Mouse (Mus musculus): ENCODE results near the gene Adipor2. TPM values are rescaled to one million over a fixed set of nuclear protein-coding genes. Genes with fewer than 3 reads are reported as not detected.
"Not testable (repeated sequence)": the region's sequence is repeated elsewhere in the genome, so short reads cannot be mapped to it uniquely, and the experiment has no call there.

Adipor2 gene
- polyA plus RNA-seq, 1 experiment from 2014 or later = 31.5 TPM

GRCm38 (mm10) chr6:119386421-119386820, 31.1 kb downstream of the Adipor2 start:
- H3K9ac ChIP-seq = no peak overlapping the region
- H3K4me2 ChIP-seq = no peak overlapping the region
- ATAC-seq (ENCODE audit: low FRiP score) = no peak
- no peak overlapping the region for H3K4me3 ChIP-seq (replicated peaks)
- H3K36me3 ChIP-seq (replicated peaks) = peaks cover 3% of the 10 kb centered on the region; the same call in 1 of the 2 replicates
- H3K4me1 ChIP-seq = peaks cover 26% of the 10 kb centered on the region
- no peaks in the 10 kb centered on the region for H3K9me3 ChIP-seq
- WGBS = 89% methylated on average over 4 of the region's 4 CpGs
- H3K27ac ChIP-seq = no peak overlapping the region
- no peaks in the 10 kb centered on the region for H3K27me3 ChIP-seq

GRCm38 (mm10) chr6:119385668-119386067, 31.8 kb downstream of the Adipor2 start:
- H3K36me3 ChIP-seq (replicated peaks) = peaks cover 3% of the 10 kb centered on the region; the same call in 1 of the 2 replicates
- H3K9ac ChIP-seq = no peak overlapping the region
- no peaks in the 10 kb centered on the region for H3K9me3 ChIP-seq
- no peak overlapping the region for H3K4me3 ChIP-seq (replicated peaks)
- H3K27me3 ChIP-seq = no peaks in the 10 kb centered on the region
- H3K4me2 ChIP-seq = no peak overlapping the region
- 97% methylated on average over 1 of the region's 1 CpGs for WGBS
- H3K4me1 ChIP-seq = peaks cover 26% of the 10 kb centered on the region
- no peak overlapping the region for H3K27ac ChIP-seq
- ATAC-seq (ENCODE audit: low FRiP score) = no peak

- no peaks in the 10 kb centered on the region; the same call in 1 of the 2 replicates for H3K4me1 ChIP-seq
- no peaks in the 10 kb centered on the region for H3K9me3 ChIP-seq
- no peak for ATAC-seq (ENCODE audit: low FRiP score)
- no peaks in the 10 kb centered on the region; the same call in 1 of the 2 replicates for H3K36me3 ChIP-seq (replicated peaks)
- no peaks in the 10 kb centered on the region for H3K27me3 ChIP-seq
- H3K9ac ChIP-seq = no peak overlapping the region
- WGBS = 90% methylated on average over 1 of the region's 1 CpGs
- H3K27ac ChIP-seq = no peak overlapping the region
- no peak overlapping the region for H3K4me3 ChIP-seq (replicated peaks)
- no peak overlapping the region for H3K4me2 ChIP-seq
These were observed 38.9 kb downstream of the Adipor2 start for GRCm38 (mm10) chr6:119378631-119379030.

GRCm38 (mm10) chr6:119377613-119378012, 39.9 kb downstream of the Adipor2 start:
- Histone ChIP-seq H3K27me3 (no peaks in the 10 kb centered on the region), H3K4me3 (replicated peaks) (no peak overlapping the region), H3K9ac (no peak overlapping the region), H3K36me3 (replicated peaks) (no peaks in the 10 kb centered on the region; the same call in 1 of the 2 replicates), H3K9me3 (no peaks in the 10 kb centered on the region), H3K4me2 (no peak overlapping the region), H3K4me1 (no peaks in the 10 kb centered on the region; the same call in 1 of the 2 replicates), H3K27ac (no peak overlapping the region)
- 80% methylated on average over 2 of the region's 2 CpGs for WGBS
- no peak for ATAC-seq (ENCODE audit: low FRiP score)

- no peaks in the 10 kb centered on the region; the same call in 1 of the 2 replicates for H3K4me1 ChIP-seq
- no peak overlapping the region for H3K27ac ChIP-seq
- no peaks in the 10 kb centered on the region for H3K27me3 ChIP-seq
- WGBS = 79% methylated on average over 5 of the region's 5 CpGs
- no peak overlapping the region for H3K9ac ChIP-seq
- no peak overlapping the region for H3K4me3 ChIP-seq (replicated peaks)
- H3K4me2 ChIP-seq = no peak overlapping the region
- no peaks in the 10 kb centered on the region for H3K36me3 ChIP-seq (replicated peaks)
- ATAC-seq (ENCODE audit: low FRiP score) = no peak
- H3K9me3 ChIP-seq = no peaks in the 10 kb centered on the region
These were observed 42.5 kb downstream of the Adipor2 start for GRCm38 (mm10) chr6:119375035-119375434.

- Histone ChIP-seq H3K4me2 (no peak overlapping the region), H3K9ac (no peak overlapping the region), H3K9me3 (no peaks in the 10 kb centered on the region), H3K27me3 (no peaks in the 10 kb centered on the region), H3K4me1 (no peaks in the 10 kb centered on the region), H3K27ac (no peak overlapping the region), H3K4me3 (replicated peaks) (no peak overlapping the region), H3K36me3 (replicated peaks) (peaks cover 5% of the 10 kb centered on the region; the same call in 1 of the 2 replicates)
- ATAC-seq (ENCODE audit: low FRiP score) = no peak
These were observed 44.4 kb downstream of the Adipor2 start for GRCm38 (mm10) chr6:119373000-119373705.

GRCm38 (mm10) chr6:119372237-119372636, 45.3 kb downstream of the Adipor2 start:
- no peak for ATAC-seq (ENCODE audit: low FRiP score)
- Histone ChIP-seq H3K27ac (no peak overlapping the region), H3K9me3 (no peaks in the 10 kb centered on the region), H3K27me3 (no peaks in the 10 kb centered on the region), H3K4me3 (replicated peaks) (no peak overlapping the region), H3K36me3 (replicated peaks) (peaks cover 11% of the 10 kb centered on the region), H3K9ac (no peak overlapping the region), H3K4me1 (no peaks in the 10 kb centered on the region), H3K4me2 (no peak overlapping the region)
- WGBS = 96% methylated on average over 5 of the region's 5 CpGs

GRCm38 (mm10) chr6:119371624-119372023, 45.9 kb downstream of the Adipor2 start:
- Histone ChIP-seq H3K4me1 (no peaks in the 10 kb centered on the region), H3K4me2 (no peak overlapping the region), H3K9me3 (no peaks in the 10 kb centered on the region), H3K27ac (no peak overlapping the region), H3K27me3 (no peaks in the 10 kb centered on the region), H3K9ac (no peak overlapping the region), H3K36me3 (replicated peaks) (peaks cover 13% of the 10 kb centered on the region), H3K4me3 (replicated peaks) (no peak overlapping the region)
- no peak for ATAC-seq (ENCODE audit: low FRiP score)

- Histone ChIP-seq H3K4me3 (replicated peaks) (no peak overlapping the region), H3K4me1 (no peaks in the 10 kb centered on the region), H3K9ac (no peak overlapping the region), H3K9me3 (no peaks in the 10 kb centered on the region), H3K4me2 (no peak overlapping the region), H3K36me3 (replicated peaks) (peaks cover 39% of the 10 kb centered on the region), H3K27ac (no peak overlapping the region), H3K27me3 (no peaks in the 10 kb centered on the region)
- 95% methylated on average over 2 of the region's 2 CpGs for WGBS
- ATAC-seq (ENCODE audit: low FRiP score) = no peak
These were observed 50.1 kb downstream of the Adipor2 start for GRCm38 (mm10) chr6:119367382-119367781.

GRCm38 (mm10) chr6:119366800-119367199, 50.7 kb downstream of the Adipor2 start:
- H3K27me3 ChIP-seq; H3K9me3 ChIP-seq; H3K4me1 ChIP-seq; ATAC-seq (ENCODE audit: low FRiP score); H3K27ac ChIP-seq; H3K4me2 ChIP-seq; H3K4me3 ChIP-seq (replicated peaks); H3K9ac ChIP-seq: not testable (repeated sequence)
- 87% methylated on average over 4 of the region's 4 CpGs for WGBS
- peaks cover 42% of the 10 kb centered on the region for H3K36me3 ChIP-seq (replicated peaks)

GRCm38 (mm10) chr6:119363593-119363992, 53.9 kb downstream of the Adipor2 start:
- no peaks in the 10 kb centered on the region for H3K4me1 ChIP-seq
- WGBS = 91% methylated on average over 5 of the region's 5 CpGs
- H3K9ac ChIP-seq = no peak overlapping the region
- H3K9me3 ChIP-seq = no peaks in the 10 kb centered on the region
- H3K4me3 ChIP-seq (replicated peaks) = no peak overlapping the region
- no peak for ATAC-seq (ENCODE audit: low FRiP score)
- no peak overlapping the region for H3K4me2 ChIP-seq
- H3K36me3 ChIP-seq (replicated peaks) = peaks cover 66% of the 10 kb centered on the region
- no peaks in the 10 kb centered on the region for H3K27me3 ChIP-seq
- no peak overlapping the region for H3K27ac ChIP-seq

- WGBS = 90% methylated on average over 3 of the region's 3 CpGs
These were observed 56.4 kb downstream of the Adipor2 start for GRCm38 (mm10) chr6:119360925-119361702.

More at GRCm38 (mm10) chr6:119360925-119361702, 56.4 kb downstream of the Adipor2 start:
- no peaks in the 10 kb centered on the region for H3K4me1 ChIP-seq
- peaks cover 75% of the 10 kb centered on the region for H3K36me3 ChIP-seq (replicated peaks)
- H3K4me2 ChIP-seq = no peak overlapping the region
- H3K9me3 ChIP-seq = no peaks in the 10 kb centered on the region
- no peak for ATAC-seq (ENCODE audit: low FRiP score)
- H3K4me3 ChIP-seq (replicated peaks) = no peak overlapping the region
- no peak overlapping the region for H3K27ac ChIP-seq
- H3K27me3 ChIP-seq = no peaks in the 10 kb centered on the region
- H3K9ac ChIP-seq = no peak overlapping the region
